Mouse (Mus musculus) liver, adult 2 months (tissue): Measurements from ENCODE around the gene Zfp182. TPM values are rescaled to one million over a fixed set of nuclear protein-coding genes. Genes with fewer than 3 reads are reported as not detected.
A peak's percentile ranks its signal among the peaks of the same experiment; 100 is the strongest.

Source experiments
- DNase-seq: peaks from one replicate; pipeline ENCODE4 v3.0.0-alpha.2; 2011; ENCODE audit warnings: low read depth, low spot score; ENCODE audit errors: extremely low read depth
- H3K27ac ChIP-seq: fragments of 200-500 bp; replicated peaks from 2 replicates; pipeline ENCODE4 v1.5.1; 2012; ENCODE audit warnings: low read depth, mild to moderate bottlenecking, control low read depth, inconsistent platforms, low read length; ENCODE audit not compliant: insufficient read depth
- H3K27me3 ChIP-seq: fragments of 200-500 bp; 2 replicates; pipeline ENCODE4 v1.6.1; 2012; ENCODE audit warnings: mild to moderate bottlenecking, moderate library complexity, low read length, inconsistent platforms; ENCODE audit not compliant: control insufficient read depth, insufficient read depth
- H3K36me3 ChIP-seq: fragments of 200-500 bp; 2 replicates; pipeline ENCODE4 v1.6.1; 2012; ENCODE audit warnings: low read length, inconsistent platforms; ENCODE audit not compliant: control insufficient read depth, insufficient read depth
- H3K4me1 ChIP-seq: fragments of 200-500 bp; 2 replicates; pipeline ENCODE4 v1.6.1; 2011; ENCODE audit warnings: low read length; ENCODE audit not compliant: control insufficient read depth, insufficient read depth
- H3K4me3 ChIP-seq: fragments of 200-500 bp; 2 replicates; pipeline ENCODE4 v1.5.1; 2011; ENCODE audit warnings: low read depth, mild to moderate bottlenecking, control low read depth, low read length, moderate library complexity; ENCODE audit not compliant: insufficient read depth
- H3K79me2 ChIP-seq: fragments of 200-500 bp; 2 replicates; pipeline ENCODE4 v1.6.1; 2012; ENCODE audit warnings: inconsistent platforms, mild to moderate bottlenecking, low read length, moderate library complexity; ENCODE audit not compliant: control insufficient read depth, insufficient read depth
- H3K9ac ChIP-seq: fragments of 200-500 bp; 2 replicates; pipeline ENCODE4 v1.6.1; 2012; ENCODE audit warnings: low read depth, mild to moderate bottlenecking, control low read depth, inconsistent platforms, low read length
- CTCF ChIP-seq: fragments of 200-500 bp; IDR thresholded peaks from 2 replicates; pipeline ENCODE4 v1.5.1; 2011; ENCODE audit warnings: low read depth, low read length, control low read depth
- POLR2A ChIP-seq: fragments of 200-500 bp; IDR thresholded peaks from 2 replicates; pipeline ENCODE4 v1.6.1; 2011; ENCODE audit warnings: low read length, control low read depth; ENCODE audit not compliant: insufficient read depth; ENCODE audit errors: extremely low read depth
- WGBS: fragments of 180-500 bp; shearing (Covaris S2); methylation state at CpG from one replicate; pipeline ENCODE4 v1.1.7; 2018; 5-methylcytosine and 5-hydroxymethylcytosine counted together
- polyA plus RNA-seq: library from polyadenylated mRNA; depleted of rRNA; stranded (reverse); fragments of >200 nt; gene quantifications from 2 replicates; pipeline ENCODE4 v1.2.3, GENCODE M21; 2012; rRNA removed
- total RNA-seq: library from RNA; depleted of rRNA; stranded (reverse); fragments of >200 nt; gene quantifications from 2 replicates; pipeline ENCODE4 v1.2.3, GENCODE M21; 2014; rRNA removed

The Zfp182 gene
- total and polyA plus RNA-seq, 2 experiments = 0.32 to 7.2 TPM

- H3K4me3 ChIP-seq = peak overlapping the region; percentile 59
- no peaks in the 10 kb centered on the region for H3K4me1 ChIP-seq
- H3K9ac ChIP-seq = peak overlapping the region; percentile 60
- no peaks in the 10 kb centered on the region for H3K36me3 ChIP-seq
- WGBS = 24% methylated on average over 9 of the region's 9 CpGs
- no peaks in the 10 kb centered on the region for H3K27me3 ChIP-seq
- H3K27ac ChIP-seq = no peak overlapping the region
- peak; percentile 24 for DNase-seq
- H3K79me2 ChIP-seq = no peaks in the 10 kb centered on the region
- TF ChIP-seq POLR2A (no peak), CTCF (no peak)
These were observed 656 bp downstream of the Zfp182 start for GRCm38 (mm10) chrX:21061460-21061859.

DNA sequence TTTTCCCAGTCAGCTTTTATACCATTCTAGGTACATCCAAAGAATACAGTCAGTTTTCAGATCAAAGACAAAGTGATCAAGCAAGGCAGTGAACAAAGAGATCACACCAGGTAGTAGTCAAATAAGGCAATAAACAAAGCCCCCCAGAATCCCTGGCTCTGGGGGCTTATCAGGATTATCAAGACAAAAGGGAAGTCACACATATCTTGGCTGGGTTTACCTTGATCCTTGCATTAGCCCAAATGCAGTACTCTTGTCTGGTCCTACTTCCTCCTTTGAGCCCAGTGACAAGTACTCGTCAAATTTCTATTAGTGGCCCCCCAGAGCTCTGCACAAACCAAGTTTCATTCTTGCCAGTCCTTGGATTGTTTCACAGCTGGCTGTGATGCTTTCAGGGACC, 81.2 kb downstream of the Zfp182 start:
- 68% methylated on average over 1 of the region's 1 CpGs for WGBS
- TF ChIP-seq CTCF (no peak), POLR2A (no peak)
- no peak overlapping the region for H3K27ac ChIP-seq
- H3K4me1 ChIP-seq = no peaks in the 10 kb centered on the region
- no peak for DNase-seq
- no peaks in the 10 kb centered on the region for H3K27me3 ChIP-seq
- H3K79me2 ChIP-seq = no peaks in the 10 kb centered on the region
- H3K9ac ChIP-seq = no peak overlapping the region
- peaks cover 1% of the 10 kb centered on the region; the same call in 1 of the 2 replicates for H3K36me3 ChIP-seq
- H3K4me3 ChIP-seq = no peak overlapping the region

Other genes starting within 250 kb of the Zfp182 start
- gene Timp1, start 192.2 kb downstream of the Zfp182 start, total RNA-seq = not detected in 2 replicates
- 0.28 and 0.72 TPM in 2 replicates for gene Timp1, start 192.2 kb downstream of the Zfp182 start, polyA plus RNA-seq
- gene Syn1, start 141.3 kb downstream of the Zfp182 start, total RNA-seq = 0.13 TPM in 1 of 2 replicates, not detected in the other
- gene Syn1, start 141.3 kb downstream of the Zfp182 start, polyA plus RNA-seq = 0.13 and 0.21 TPM in 2 replicates
- 28.5 and 30.5 TPM in 2 replicates for gene Cfp, start 130.8 kb downstream of the Zfp182 start, total RNA-seq
- gene Cfp, start 130.8 kb downstream of the Zfp182 start, polyA plus RNA-seq = 18.8 and 32.3 TPM in 2 replicates
- gene Elk1, start 111.7 kb downstream of the Zfp182 start, total RNA-seq = 1.7 and 2.4 TPM in 2 replicates
- 3.7 and 4.0 TPM in 2 replicates for gene Elk1, start 111.7 kb downstream of the Zfp182 start, polyA plus RNA-seq
- gene Uxt, start 100.3 kb downstream of the Zfp182 start, total RNA-seq = 32.5 and 33.0 TPM in 2 replicates
- 17.5 and 27.0 TPM in 2 replicates for gene Uxt, start 100.3 kb downstream of the Zfp182 start, polyA plus RNA-seq
- gene Spaca5, start 6.1 kb upstream of the Zfp182 start, total RNA-seq = not detected in 2 replicates
- not detected in 2 replicates for gene Spaca5, start 6.1 kb upstream of the Zfp182 start, polyA plus RNA-seq
- gene Zfp300, start 27.2 kb upstream of the Zfp182 start, total RNA-seq = 0.13 and 0.18 TPM in 2 replicates
- 0.02 TPM in 1 of 2 replicates, not detected in the other for gene Zfp300, start 27.2 kb upstream of the Zfp182 start, polyA plus RNA-seq
- gene Ssxa1, start 53.5 kb upstream of the Zfp182 start, total RNA-seq = not detected in 2 replicates
- gene Ssxa1, start 53.5 kb upstream of the Zfp182 start, polyA plus RNA-seq = not detected in 2 replicates
- gene Gm21876, start 113.3 kb upstream of the Zfp182 start, total RNA-seq = not detected in 2 replicates
- not detected in 2 replicates for gene Gm21876, start 113.3 kb upstream of the Zfp182 start, polyA plus RNA-seq